Mouse (Mus musculus) ovary, postnatal 10 days (tissue): ENCODE measurements around the gene Usp29.
"Not testable (repeated sequence)": the region's sequence is repeated elsewhere in the genome, so short reads cannot be mapped to it uniquely, and the experiment has no call there.

ENCODE experiments used
- DNase-seq: peaks from one replicate; pipeline ENCODE4 v3.0.0; 2022; ENCODE audit warnings: low spot score

The Usp29 gene

GRCm38 (mm10) chr7:6765240-6765639 lies 34.9 kb downstream of the Usp29 start:
- no peak for DNase-seq

GRCm38 (mm10) chr7:6770286-6770685 lies 39.9 kb downstream of the Usp29 start:
- no peak for DNase-seq

- not testable (repeated sequence) for DNase-seq
These were observed 43.6 kb downstream of the Usp29 start for GRCm38 (mm10) chr7:6773865-6774413.

- DNase-seq = no peak
These were observed 46.1 kb downstream of the Usp29 start for GRCm38 (mm10) chr7:6776314-6777059.

- no peak for DNase-seq
These were observed 46.7 kb downstream of the Usp29 start for GRCm38 (mm10) chr7:6777107-6777506.

GRCm38 (mm10) chr7:6777689-6778088 lies 47.3 kb downstream of the Usp29 start:
- DNase-seq = no peak

GRCm38 (mm10) chr7:6779172-6779571 lies 48.8 kb downstream of the Usp29 start:
- DNase-seq = no peak

- no peak for DNase-seq
These were observed 51.2 kb downstream of the Usp29 start for GRCm38 (mm10) chr7:6781541-6781940.

GRCm38 (mm10) chr7:6784340-6785073 lies 54.1 kb downstream of the Usp29 start:
- DNase-seq = no peak

- DNase-seq = no peak
These were observed 56.6 kb downstream of the Usp29 start for GRCm38 (mm10) chr7:6787000-6787399.

GRCm38 (mm10) chr7:6788101-6788500 lies 57.7 kb downstream of the Usp29 start:
- no peak for DNase-seq

- no peak for DNase-seq
These were observed 61.1 kb downstream of the Usp29 start for GRCm38 (mm10) chr7:6791286-6792065.

- no peak for DNase-seq
These were observed 62.9 kb downstream of the Usp29 start for GRCm38 (mm10) chr7:6793240-6793639.

GRCm38 (mm10) chr7:6793811-6794210 lies 63.4 kb downstream of the Usp29 start:
- DNase-seq = no peak

- DNase-seq = no peak
These were observed 67.0 kb downstream of the Usp29 start for GRCm38 (mm10) chr7:6797408-6797807.

- DNase-seq = no peak
These were observed 68.9 kb downstream of the Usp29 start for GRCm38 (mm10) chr7:6799105-6799805.

- DNase-seq = no peak
These were observed 70.4 kb downstream of the Usp29 start for GRCm38 (mm10) chr7:6800586-6801441.

GRCm38 (mm10) chr7:6801642-6802041 lies 71.3 kb downstream of the Usp29 start:
- DNase-seq = no peak

GRCm38 (mm10) chr7:6810556-6810955 lies 80.2 kb downstream of the Usp29 start:
- DNase-seq = no peak

- DNase-seq = no peak
These were observed 84.6 kb downstream of the Usp29 start for GRCm38 (mm10) chr7:6814971-6815370.
